Mouse (Mus musculus): Measurements from ENCODE around the gene Aar2.
"Not testable (repeated sequence)": the region's sequence is repeated elsewhere in the genome, so short reads cannot be mapped to it uniquely, and the experiment has no call there.

The Aar2 gene

GRCm38 (mm10) chr2:156547123-156547891 is at the start of gene Aar2:
TSS of gene Aar2 (plus strand) at chr2:156547584.
- peak; percentile 90 for DNase-seq

DNA sequence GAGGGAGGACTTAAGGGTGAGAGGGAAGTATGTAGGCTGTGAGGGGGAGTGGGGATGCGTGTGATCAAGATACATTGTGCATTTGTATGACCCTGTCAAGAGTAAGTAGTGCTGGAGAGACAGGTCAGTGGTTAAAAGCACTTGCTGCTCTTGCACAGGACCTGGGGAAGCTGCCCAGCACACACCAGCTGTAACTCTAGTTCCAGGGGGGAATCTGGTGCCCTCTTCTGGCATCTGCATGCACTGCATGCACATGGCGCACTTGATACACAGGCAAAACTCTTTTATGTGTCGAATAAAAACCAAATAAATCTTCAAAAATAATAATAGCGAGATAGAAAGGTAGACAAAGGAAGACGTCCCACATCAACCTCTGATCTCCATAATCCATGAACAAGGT is 49.5 kb upstream of the Aar2 start:
- peak; percentile 70 for DNase-seq

DNA sequence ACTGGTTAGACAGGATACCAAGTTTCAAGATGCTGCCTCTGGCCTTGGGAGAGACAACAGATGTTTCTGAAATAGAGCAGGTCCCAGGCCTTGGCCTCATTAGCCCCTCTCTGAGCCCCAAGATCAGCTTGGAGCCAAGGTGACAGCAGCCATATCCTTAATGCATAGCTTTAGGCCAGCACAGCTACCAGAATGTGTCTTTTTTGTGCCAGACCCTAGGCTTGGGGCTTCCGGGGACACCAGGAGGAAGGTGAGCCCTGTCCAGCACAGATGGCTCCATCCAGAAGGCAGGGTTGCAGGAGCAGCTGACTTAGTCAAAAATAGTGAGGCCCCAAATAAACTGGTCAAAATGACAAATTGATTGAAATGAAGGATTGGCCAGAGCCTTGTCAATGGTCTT is 46.4 kb upstream of the Aar2 start:
- no peak for DNase-seq

- DNase-seq, result peak; percentile 93
These were observed 41.9 kb upstream of the Aar2 start for GRCm38 (mm10) chr2:156505533-156505932.

DNA sequence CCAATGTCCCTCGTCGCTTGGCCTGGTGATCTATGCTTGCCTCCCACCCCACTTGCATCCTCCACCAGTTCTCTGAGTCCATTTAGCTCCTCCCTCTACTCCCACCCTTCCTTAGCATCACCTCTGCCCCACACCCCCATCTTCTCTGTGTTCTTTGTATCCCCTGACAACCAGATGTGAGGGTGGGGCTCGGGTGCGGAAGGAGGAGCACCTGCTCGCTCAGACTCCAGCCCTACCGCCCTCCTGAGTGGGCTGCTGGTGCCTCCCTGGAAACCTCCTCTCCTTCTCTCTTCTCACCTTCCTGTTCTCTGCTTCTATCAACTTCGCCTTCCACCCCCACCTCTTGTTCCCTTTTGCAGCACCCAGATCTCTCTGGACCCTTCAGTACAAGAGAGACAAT is 35.4 kb upstream of the Aar2 start:
- DNase-seq, result no peak

DNA sequence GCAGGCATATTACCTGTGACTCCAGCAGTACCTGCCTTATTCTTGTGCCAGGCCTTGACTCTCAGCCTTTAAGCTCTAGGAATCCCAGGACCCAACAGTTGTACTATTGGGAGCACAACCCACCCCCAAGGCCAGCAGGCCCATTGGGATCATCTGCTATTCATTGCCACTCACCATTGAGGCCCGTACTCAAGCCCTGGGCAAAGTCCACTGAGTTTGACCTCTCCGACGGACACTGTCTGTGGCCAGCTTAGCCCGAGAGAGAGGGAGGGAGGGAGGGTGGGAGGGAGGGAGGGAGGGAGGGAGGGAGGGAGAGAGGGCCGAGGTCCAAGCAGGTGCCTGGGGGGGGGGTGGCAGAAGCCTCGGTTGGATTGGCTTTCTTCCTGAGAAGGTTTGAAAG is 34.8 kb upstream of the Aar2 start:
- DNase-seq, result no peak

- DNase-seq, result no peak
These were observed 32.3 kb upstream of the Aar2 start for GRCm38 (mm10) chr2:156515102-156515501.

DNA sequence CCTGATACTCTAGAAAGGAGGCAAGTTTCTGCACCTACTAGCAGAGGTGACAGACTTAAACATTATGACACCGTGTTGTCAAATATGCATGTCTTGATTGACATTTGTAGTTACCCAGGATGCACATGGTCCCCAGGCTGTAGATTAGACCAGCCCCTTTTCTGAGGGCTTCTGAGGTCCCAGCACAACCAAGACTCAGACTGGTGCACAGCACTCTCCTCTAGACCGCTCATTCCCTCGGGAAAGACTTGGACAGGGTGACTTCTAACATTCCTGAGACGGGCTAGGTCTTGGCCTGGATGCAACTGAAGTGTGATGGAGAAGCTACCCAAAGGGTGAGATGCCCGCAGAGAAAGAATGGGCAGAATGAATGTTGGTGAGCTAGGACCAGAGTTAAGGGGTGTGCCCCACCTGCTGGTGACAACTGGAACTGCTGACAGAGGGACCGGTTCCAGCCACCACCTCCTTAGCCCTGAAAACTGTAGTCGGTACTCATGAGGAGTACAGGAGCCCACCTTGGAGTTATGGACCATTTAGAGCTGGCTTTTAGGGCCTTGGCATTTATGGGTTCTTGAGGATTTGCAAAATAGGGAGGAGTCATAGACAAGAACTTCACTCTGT is 31.7 kb upstream of the Aar2 start:
- DNase-seq, result peak; percentile 80

GRCm38 (mm10) chr2:156516678-156517077 is 30.7 kb upstream of the Aar2 start:
- DNase-seq, result not testable (repeated sequence)

GRCm38 (mm10) chr2:156518306-156518705 is 29.1 kb upstream of the Aar2 start:
- no peak for DNase-seq

- no peak for DNase-seq
These were observed 27.8 kb upstream of the Aar2 start for GRCm38 (mm10) chr2:156519584-156519983.

GRCm38 (mm10) chr2:156522994-156523393 is 24.4 kb upstream of the Aar2 start:
- no peak for DNase-seq

DNA sequence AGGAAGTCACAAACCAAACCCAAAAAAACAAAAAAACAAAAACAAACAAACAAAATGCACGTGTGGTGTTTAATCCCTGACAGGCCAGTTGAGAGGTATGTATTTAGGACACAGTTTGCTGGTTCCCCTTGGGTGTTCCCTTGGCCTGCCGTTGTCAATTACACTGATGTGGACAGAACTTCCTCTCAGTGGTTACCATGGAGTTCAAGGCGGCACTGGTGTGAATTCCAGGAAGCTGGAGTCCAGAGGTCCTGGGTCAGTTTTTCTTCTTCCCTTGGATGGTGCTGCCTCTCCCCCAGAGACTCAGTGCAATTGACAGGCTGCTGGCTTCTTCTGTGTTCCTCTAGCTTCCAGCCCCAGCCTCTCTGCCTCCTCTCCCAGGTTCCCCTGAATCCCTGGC is 23.3 kb upstream of the Aar2 start:
- peak; percentile 33 for DNase-seq

DNA sequence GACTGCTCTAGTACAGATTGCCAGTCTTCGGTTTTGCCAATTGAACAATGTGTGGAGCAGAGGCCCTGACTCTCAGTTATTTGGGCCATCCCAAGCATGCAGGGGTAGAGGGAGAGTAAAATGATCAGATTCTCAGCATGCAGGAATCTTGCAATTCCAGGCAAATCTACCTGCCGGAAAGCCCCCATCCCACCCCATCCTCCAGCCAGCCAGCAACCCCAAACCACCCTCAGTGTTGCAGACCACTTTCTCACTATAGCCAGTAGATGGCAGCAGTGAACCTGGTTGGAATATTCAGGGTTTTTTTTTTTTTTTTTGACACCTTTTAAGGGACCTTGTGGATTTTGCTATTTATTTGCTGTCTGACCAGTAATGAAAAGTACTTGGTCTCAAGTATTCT is 17.7 kb upstream of the Aar2 start:
- DNase-seq, result peak; percentile 42

GRCm38 (mm10) chr2:156533160-156533559 is 14.2 kb upstream of the Aar2 start:
- no peak for DNase-seq

DNA sequence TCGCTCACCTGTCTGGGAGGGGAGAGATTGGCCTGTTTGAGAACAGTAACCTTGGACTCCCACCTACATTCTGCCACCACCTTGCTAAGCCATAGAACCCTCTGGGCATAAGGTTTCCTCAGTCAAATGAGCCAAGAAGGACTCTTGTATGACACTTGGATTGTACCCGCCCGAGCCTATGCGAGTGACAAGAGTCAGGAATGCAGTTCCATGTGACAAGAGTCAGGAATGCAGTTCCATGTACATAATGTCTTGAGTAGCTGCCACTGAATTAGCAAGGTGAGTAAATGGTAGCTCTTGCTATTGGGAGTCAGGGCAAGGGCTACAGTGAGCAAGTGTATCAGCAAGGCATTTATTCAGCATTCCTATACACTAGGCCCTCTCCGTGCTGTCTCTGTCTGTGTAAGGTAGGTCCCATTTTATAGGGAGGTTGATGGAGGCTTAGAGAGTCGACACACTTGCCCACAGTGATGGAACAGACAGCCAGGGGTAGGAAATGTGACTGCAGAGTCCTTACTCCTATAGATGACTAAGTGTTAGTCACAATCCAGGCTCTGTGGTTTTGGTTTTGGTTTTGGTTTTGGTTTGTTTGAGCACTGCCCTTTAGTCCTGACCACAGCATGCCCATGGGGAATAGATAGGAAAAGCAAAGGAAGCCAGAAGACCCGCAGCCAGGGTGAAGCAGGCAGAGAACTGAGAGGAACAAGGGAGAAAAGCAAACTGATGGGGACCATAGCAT is 8.4 kb upstream of the Aar2 start:
- DNase-seq, result peak; percentile 17

DNA sequence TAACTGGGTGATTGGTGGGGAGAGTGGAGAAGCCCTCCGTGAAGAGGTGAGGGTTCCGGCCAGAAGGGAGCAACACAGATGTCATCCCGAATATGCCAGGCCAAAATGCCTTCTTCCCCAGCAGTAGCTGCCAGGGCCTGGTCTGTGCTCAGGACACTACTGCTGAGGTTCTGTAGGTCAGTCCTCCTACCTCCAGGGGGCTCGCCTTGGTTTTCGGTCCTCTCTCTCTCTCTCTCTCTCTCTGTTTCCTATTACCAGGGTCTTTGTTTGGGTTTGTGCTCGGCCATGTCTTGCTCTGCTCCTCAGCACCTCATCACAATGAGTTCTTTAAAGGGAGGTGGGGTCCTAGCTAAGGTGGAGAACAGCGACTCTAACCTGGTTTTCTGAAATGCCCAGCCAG is 6.4 kb upstream of the Aar2 start:
- DNase-seq, result no peak

- DNase-seq, result no peak
These were observed 5.0 kb upstream of the Aar2 start for GRCm38 (mm10) chr2:156542410-156542809.

- DNase-seq, result no peak
These were observed 3.6 kb upstream of the Aar2 start for GRCm38 (mm10) chr2:156543804-156544203.

DNA sequence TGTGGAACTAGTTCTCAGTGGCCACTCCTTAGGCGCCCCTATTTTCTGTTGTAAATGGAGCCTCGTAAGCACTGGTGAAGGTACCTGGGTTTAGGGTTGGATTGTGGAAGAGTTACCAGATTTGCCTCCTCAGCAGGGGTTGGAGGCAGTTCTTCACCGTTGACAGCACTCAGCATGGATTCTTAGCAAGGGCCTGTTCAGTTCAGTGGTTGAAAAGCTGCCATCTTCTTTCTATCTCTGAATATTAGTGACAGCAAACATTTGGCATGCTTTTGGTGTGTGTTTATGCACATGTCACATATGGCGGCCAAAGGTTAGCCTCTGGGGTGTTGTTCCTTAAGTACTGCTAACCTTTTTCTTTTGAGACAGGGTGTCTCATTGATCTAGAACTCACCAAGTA is 5.0 kb downstream of the Aar2 start:
- DNase-seq, result no peak

GRCm38 (mm10) chr2:156561808-156562207 is 14.4 kb downstream of the Aar2 start:
- DNase-seq, result no peak

DNA sequence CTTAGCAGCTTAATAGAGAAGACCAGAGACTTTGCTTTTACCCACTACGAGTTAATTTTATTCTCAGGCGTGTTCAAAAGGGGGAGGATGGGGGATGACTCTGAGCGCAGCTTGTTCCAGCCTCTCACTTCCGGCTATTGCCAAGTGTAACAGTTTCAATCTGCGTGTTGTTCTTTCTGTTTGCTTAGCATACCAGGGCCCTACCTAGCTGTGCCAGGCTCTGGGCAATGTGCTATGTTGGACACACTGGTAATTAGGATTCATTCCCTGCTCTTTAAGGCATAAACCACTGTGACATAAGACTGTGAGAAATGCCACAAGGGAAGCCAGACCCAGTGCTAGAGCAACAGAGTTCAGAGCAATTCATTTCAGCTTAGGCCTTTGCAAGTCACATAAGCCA is 16.2 kb downstream of the Aar2 start:
- no peak for DNase-seq

DNA sequence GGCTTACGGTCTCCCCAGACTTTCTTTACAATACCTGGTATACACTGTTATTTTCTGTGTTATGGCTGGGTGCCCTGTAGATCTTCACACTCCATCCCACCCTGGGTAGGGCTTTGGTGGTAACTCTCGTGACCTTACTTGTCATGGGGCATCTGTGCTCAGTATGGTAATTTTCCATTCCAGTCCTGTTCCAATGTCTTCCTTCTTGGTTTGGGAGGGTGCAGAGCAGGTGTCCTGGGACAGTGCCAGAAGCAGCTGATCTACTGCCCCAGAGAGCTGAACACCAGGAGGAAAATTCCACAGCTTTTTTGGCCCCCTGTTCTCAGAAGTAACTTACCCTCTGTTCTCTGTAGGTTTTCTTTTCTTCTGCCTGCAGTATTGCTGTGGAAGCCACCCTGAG is 19.1 kb downstream of the Aar2 start:
- DNase-seq, result no peak

GRCm38 (mm10) chr2:156568647-156569046 is 21.3 kb downstream of the Aar2 start:
- DNase-seq, result no peak
